Mouse (Mus musculus): Measurements from ENCODE around the gene Myl9. TPM values are rescaled to one million over a fixed set of nuclear protein-coding genes. Genes with fewer than 3 reads are reported as not detected.

Gene Myl9
- total RNA-seq, 2 experiments from 2014 or later: 67.9 to 90.2 TPM

DNA sequence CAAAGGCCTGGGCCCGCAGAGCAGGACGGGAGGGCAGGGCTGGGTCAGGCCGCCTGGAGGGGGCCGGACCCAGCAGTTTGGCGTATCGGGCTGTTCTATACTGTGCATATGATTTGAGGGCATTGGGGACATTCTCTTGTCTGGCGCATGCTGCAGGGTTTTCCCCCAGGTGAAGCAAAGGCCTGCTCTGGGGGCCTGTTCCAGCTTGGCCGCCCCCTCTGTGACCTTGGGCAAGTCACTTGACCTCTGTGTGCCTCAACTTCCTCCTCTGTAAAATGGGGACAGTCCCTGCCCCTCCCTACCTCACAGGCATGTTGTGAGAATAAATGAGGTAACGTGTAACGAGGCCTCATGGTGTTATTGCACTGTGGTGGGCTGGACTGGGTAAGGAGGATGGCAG lies 11.2 kb upstream of the Myl9 start:
- no peak for DNase-seq

DNA sequence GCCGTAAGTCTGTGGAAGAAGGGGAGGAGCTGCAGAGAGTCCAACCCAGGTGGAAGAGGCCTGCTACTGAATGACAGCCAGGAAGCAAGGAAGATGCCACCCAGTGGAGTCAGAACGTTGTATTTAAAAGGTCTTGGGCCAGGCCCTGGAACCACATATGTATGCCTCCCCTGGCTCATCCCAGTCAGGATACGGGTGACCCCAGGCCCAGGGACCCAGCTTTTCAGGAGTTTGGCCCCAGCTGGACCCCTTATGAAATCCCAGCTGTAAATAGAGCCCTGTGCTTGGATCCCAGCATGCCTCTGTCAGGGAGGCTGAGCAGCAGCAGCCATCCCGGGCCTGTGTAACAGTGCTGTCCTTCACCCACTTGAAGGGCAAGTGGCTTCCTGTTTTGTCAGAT lies 10.5 kb upstream of the Myl9 start:
- no peak for DNase-seq

DNA sequence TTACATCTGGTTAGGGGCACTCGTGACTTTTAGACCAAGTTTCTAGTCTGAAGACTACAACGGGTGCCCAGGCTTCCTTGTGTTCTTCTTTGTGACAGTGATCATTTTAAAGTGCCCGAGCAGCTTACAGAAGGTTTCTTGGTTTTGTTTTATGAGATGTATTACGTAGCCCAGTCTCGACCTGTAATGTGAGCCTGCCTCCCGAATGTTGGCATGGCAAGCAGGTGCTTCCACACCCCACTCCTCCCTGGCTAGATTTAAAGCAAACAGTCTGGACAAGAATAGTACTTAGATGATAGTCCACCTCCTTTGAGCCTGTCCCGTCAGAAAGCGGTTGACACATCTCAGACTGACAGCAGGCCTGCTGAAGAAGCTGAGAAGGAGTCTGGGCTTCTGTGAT lies 9.6 kb upstream of the Myl9 start:
- no peak for DNase-seq

DNA sequence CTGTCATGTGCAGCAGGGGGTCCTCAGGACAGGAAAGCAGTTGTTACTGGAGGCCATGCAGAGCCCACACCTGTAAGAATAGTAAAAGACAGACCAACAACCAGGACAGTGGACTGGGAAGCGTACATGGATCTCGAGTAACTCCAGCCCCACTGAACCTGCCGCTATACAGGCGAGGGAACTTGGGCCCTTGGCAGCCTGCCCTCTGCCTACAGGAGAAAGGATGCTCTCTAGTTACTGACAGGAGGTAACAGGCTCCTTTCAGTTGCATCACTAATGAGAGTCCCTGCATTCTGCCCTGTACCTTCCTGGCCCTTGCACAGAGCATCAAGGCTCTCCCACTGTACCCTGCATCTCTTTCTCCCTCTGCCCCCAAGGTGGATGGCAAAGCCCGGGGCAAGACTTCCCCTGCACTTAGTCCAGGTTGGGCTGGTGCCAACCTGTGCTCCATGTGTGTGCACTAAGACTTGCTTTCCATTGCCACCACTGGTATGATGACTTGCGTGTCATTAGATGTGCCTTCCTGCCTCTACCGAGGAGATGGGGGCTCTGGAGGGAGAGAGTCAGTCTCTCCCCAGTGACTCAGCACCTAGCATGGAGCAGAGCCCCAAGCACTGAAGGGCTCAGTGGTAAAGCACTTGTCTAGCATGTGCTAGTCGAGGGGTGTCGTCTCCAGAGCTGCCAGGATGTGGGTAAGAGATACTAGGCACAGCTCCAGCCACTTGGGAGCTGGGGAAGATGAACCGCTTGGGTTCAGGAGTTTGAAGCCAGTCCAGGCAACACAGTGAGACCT lies 8.8 kb upstream of the Myl9 start:
- DNase-seq: no peak

DNA sequence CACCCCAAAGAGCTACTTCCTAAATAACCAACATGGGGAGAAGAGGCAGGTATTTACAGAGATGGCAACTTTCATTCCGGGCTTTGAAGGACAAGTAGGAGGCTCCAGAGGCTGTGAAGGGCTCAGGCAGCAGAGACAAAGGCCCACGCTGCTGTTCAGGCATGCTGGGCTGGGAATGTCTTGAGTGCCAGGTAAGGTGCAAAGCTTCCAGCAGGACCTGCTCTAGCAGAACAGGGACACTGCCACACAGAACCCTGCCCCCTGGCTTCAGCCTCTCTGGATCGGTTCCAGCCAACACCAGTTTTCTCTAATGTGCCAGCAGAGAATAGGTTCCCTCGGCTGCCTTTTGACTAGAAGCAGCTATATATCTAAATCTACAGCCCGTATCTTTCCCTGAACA lies 8.1 kb upstream of the Myl9 start:
- no peak for DNase-seq

DNA sequence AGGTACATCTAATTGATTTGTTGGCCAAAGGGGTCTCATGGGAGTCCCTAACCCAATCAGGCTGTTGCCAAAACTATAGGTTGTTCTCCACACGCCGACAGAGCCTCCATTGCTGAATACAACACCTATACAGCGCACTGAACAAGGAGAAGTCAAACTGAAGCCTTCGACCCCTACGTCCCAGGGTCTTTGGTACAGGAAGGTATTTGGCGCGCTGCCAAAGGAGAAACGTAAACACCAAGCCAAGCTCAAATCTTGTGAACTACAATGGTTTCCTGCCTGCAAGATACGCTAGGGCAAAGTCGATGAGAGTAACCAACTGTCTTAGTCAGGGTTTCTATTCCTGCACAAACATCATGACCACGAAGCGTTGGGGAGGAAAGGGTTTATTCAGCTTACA lies 5.9 kb upstream of the Myl9 start:
- DNase-seq: no peak

DNA sequence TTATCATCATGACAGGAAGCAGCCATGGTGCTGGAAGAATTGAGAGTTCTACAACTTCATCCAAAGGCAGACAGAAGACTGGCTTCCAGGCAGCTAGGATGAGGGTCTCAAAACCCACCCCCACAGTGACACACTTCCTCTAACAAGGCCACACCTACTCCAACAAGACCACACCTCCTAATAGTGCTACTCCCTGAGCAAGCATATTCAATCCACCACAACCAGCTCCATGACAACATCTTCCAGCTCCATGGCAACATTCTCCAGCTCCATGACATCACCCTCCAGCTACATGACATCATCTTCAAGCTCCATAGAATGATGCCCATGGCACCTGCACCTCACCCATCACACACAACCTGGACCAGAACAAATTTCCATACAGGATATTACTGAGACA lies 1.8 kb upstream of the Myl9 start:
- no peak for DNase-seq

DNA sequence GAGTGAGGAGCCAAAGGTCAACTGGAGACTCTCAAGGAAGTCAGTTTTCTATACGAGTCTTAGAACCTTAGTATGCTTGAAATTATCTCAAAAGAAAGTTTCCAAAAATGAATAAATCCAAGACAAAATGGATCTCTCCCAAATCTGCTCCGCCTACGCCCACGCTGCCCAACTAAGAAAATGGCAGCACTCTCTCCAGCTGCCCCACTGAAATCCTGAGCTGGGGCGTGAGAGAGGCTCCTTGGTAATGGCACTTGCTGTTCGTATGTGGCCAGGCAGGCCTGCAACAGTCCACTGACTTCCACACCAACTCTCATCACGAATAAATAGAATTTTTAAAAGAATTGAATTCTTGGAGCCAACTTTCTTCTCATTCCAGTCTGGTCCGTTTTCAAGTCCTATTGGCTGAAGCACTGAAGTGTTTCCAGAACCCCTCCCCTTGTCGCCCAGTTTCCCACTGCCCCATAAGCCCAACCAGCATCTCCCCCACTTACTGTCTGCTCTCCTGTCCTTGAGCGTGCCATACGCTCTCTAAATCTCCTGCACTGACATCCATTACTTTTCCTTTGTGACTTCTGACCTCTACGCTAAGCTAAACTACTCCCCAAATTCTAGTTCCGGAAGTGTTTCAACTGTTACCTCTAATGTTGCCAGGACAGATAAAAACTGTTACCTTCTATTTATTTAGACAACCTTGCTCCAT lies 1.0 kb upstream of the Myl9 start:
- no peak for DNase-seq

DNA sequence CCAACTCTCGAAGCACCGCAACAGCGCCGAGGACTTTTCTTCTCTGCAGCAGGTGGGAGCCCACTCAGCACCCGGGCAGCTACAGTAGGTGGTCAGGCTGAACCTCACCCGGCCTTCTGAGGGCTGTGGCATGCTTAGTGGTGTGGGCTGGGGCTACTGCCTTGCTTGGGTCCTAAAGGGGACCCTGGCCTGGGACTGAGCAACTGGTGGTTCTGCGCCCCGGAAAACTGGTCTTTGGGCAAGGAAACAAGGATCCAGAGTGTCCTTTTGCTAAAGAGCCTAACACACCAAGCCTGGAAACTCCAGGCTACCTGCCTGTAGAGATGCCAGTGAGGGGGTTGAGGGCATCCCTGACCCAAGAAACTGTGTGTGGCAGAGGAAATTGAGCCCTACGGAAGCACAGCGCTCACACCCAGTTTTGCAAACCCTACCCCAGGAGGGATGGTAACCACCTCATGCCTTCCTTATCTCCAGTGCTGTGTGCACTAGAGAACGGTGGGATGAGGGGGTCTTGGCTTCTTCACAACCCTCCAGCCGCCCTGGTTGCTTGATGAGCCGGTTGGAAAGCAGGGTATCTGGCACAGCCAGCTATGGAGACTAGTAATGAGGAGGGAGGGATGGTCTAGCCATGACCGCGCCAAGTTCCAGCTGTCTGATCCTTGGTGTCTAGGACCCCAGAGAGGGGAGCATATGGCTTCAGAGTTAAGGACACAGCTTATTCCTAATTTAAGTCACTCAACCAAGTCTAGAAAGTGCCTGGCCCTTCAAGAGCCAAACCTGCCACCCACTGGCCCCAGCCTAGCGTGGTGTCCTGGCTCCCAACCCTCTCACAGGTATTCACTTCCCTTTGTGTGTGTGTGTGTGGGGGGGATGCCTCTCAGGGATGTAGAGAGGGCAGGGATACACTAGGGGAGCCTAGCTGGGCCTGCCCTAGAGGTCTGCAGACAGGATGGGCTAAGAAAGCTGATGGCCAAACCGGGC lies 525 bp downstream of the Myl9 start:
- DNase-seq: no peak

DNA sequence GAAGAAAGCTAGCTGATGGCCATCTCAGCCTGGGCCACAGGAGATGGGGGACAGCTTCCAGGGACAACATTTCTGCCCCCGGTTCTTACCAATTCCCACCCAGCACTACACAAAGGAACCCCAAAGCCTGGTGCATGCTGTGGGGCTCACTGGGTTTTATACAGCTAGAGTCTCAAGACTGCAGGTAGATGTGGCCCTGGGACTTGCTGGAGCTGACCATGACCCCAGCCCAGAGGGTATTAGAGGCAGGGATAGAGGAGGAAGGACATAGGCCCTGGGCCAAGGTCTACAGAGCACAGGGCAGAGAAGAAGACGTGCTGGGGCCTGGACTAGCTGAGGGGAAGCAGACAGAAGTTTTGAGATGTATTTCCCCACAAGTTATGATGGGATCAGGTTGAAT lies 1.7 kb downstream of the Myl9 start:
- DNase-seq: no peak

DNA sequence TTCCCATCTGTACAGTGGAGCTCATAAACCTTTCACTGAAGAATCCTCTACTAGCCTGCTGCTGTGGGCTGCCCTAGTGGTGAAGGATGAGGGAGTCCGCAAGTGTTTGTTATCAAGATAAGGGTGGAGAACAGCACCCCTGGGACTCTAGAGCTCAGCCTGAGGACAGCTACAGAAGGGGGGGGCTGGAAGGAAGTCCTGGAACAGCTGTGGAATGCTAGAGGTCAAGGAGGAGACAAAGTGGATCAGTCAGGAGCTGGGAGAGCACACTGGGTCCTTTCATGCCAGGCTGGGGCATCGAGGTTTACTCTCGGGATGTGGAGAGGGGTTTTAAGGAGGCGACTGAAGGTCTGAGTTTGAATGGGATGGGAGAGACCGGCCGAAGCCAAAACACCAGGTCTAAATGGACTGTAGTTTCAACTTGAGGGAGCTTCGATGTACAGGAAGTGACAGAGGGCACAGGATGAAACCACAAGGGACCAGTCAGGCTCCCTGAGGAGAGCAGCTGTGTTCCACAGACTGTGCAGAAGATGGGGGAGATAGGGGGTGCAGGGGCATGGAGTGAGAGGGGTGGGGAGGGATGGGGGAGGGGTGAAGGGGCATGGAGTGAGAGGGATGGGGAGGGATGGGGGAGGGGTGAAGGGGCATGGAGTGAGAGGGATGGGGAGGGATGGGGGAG lies 2.2 kb downstream of the Myl9 start:
- no peak for DNase-seq

DNA sequence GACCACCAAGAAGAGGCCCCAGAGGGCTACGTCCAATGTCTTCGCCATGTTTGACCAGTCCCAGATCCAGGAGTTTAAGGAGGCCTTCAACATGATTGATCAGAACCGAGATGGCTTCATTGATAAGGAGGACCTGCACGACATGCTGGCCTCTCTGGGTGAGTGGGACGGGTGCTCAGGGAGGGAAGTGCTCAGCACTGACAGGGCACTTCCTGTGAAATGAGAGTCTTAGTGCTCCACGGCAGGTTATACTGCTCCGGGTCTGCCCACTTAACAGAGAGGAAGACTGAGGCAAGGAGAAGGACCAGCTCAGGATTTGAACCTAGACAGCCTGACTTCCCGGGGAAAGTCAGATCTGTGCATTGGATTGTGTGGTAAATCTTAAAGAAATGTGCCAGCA lies 3.4 kb downstream of the Myl9 start:
- no peak for DNase-seq

DNA sequence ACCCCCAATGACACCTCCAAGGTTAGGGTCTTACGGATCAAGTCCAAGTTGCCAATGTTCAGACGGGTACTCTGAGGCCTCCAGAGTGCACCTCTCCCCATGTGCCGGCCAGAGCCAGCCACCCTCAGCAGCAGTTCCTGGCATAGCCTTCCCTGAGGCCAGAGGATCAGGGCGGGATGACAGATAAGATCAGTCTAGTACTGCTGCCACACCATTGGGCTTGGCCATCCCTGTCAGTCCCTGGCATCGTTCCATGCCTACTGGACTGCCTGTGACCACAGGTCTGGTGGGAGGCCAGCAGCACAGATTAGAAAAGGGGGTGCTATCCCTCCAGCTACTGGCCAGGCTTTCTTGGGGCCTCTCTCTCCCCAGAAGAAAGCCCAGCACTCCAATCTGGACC lies 3.8 kb downstream of the Myl9 start:
- DNase-seq: peak; percentile 59

DNA sequence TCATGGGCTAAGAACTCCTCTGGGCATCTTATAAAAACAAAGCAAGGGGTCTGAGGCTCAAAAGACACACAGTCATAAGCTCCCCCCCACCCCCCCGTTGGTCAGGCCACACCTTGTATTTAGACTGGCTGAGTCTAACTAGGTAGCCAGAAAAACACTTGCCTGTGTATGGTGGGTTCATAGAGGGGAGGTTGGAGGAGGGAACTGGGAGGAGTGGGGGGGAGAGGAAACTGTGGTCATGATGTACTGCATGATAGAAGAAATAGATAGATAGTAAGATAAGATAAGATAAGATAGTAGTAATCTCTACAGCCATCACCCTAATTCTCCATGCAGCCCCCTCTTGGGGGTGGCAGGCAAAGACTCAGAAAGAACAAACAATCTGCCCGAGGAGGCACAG lies 4.3 kb downstream of the Myl9 start:
- DNase-seq: no peak

DNA sequence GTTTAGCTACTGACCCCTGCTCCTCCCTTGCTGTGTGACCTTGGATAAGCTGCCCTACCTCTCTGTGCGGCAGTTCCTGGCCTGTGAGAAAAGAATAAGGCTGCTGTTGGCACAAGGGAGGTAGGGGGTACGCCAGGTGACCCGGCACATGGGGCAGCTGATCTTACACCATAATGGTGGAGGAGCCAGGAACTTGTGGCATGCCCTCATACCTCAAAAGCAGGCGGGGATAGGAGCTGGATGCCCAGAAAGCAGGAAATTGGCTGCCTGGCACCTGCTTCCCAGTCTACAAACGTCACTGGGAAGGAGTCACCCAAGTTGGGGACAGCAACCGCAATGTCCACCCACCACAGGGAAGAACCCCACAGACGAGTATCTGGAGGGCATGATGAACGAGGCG lies 4.9 kb downstream of the Myl9 start:
- DNase-seq: no peak

DNA sequence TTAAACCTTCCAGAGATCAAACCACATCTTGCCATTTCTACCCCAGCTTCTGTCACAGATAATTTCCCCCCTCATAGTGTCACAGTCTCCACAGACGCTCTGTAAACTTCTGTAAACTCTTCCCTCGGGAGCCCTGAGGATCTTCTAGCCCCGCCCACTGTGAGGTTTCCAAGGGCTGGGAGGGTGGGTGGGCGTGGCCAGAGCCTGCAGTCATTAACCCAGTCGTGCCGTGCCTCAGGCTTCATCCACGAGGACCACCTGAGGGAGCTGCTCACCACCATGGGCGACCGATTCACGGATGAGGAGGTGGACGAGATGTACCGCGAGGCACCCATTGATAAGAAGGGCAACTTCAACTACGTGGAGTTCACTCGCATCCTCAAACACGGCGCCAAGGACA lies 5.5 kb downstream of the Myl9 start:
- no peak for DNase-seq

DNA sequence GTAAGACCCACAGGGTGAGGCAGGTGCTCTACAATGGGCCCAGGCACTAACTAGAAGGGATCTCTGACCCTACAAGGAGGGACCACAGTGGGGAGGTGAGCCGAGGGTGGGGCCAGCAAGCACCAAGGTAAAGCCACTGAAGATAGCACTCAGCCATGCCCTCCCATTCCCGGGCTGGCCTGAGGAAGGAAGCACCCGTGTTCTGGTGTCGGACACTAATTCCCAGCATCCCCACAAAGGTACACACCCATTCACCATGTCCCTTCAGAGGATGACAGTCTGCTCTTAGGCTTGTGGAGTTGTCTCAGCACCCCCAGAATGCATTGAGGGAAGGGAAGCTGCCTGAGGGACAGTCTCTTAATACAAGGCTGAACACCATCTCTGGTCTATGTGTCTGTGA lies 6.1 kb downstream of the Myl9 start:
- DNase-seq: no peak

DNA sequence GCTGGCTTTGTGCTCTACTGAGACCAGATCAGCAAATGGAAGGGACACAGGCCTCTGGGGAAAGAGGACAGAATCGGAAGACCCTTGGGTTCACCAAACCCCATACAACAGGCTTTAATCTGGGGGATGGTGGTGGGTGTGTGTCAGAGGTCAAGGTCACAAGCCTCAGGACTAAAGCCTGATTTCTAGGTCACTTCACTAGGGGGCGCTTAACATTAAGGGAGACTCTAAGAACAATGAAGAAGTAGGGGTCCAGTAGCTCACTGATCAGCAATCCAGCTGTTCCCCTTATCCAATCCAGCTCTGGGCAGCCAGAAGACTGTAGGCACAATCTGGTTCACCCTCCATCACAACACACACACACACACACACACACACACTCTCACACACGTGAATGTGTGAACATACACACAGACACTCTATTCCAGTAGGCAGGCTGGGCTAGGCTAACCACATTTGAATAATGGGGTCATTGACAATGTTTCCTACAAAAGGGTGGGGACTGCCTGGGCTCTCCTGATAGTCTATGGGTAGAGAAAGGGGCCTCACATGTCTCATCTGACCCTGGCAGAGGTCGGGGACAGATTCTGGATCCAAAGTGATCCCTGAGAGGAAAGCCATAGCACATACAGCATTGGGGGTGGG lies 6.7 kb downstream of the Myl9 start:
- DNase-seq: no peak

DNA sequence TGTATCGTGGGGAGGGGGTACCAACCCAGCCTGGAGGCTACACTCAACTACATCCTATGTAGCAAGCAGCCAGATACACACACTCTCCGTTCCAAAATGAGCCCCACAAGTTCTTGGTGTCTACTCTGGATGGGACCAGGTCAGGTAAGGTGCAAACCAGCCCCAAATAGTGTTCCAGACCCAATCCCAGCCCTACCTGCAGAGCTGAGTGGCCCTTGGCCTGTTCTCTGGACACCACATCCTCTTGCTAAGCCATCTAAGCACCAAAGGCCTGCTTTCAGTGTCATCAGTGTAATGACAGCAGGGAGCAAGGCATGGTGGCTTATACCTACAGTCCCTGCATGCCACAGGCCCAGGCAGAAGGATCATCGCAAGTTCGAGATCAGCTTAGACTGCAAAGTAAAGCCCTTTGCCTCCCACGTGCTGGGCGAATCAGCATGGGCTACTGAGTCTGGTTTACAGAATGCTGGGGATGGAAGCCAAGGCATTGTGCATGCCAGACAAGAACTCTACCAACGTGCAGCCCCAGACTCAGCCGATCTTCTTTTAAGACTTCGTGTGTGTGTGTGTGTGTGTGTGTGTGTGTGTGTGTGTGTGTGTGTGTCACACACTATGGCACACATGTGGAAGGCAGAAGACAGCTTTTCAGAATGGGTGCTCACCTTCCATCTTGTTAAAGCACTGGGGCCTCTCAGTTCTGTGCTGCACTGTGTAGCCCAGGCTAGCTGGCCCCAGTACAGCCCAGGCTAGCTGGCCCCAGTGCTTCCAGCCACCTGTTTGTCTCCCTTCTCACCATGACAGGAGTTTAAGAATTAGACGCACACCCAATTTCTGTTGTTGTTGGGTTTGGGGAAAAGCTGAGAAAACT lies 7.5 kb downstream of the Myl9 start:
- no peak for DNase-seq

DNA sequence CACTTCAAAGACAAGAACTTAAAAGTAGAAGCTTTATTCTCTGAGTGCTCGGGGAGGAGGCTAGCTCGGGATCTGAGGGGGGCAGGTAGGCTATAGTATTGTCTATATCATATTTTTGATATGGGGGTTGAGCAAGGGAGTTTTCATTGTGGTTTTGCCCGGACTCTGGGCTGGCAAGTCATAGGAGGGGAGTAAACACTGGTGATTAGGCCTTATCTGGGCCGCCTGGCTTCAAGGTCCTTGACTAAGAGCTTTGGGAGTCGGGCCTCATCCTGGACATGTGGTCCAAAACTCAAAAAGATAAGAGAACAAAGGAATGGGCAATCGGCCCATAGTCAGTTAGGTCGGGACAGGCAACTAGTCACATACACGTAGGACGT lies 8.1 kb downstream of the Myl9 start:
- peak; percentile 59 for DNase-seq

All from adrenal gland, postnatal 10 days (tissue).